In genomic region chr6:35988891-35989290, GRCm38 (mm10) we compare ENCODE assay signal across 9 mouse cellular contexts.
DNase-seq lines count a peak whose midpoint lies in the region; ATAC-seq and TF ChIP-seq lines count a peak whose summit lies in the region.
"Had no signal": no experiment of that assay in that cellular context is flagged by ENCODE, and none has a peak within 500 bp of the region (broad histone marks: within the 10 kb centered on the region; RNA-seq: fewer than 3 reads in every experiment).

No protein-coding gene starts in this region.

- H3K4me1 ChIP-seq in forebrain, embryonic 15.5 days: no peaks in the 10 kb centered on the region
- no peaks in the 10 kb centered on the region for H3K4me1 ChIP-seq in forebrain, embryonic 11.5 days (replicated peaks; ENCODE audit: control insufficient read depth, insufficient read depth, low read length)
- H3K4me1 ChIP-seq in lung, postnatal 0 days (ENCODE audit: insufficient read depth, low read depth, low read length): no peaks in the 10 kb centered on the region
- H3K4me1 ChIP-seq: neural tube, embryonic 12.5 days had no signal

- 38% methylated on average over 3 of the region's 3 CpGs for WGBS in forebrain, embryonic 15.5 days
- WGBS in forebrain, embryonic 11.5 days: 87% methylated on average over 3 of the region's 3 CpGs
- WGBS in lung, postnatal 0 days: 33% methylated on average over 3 of the region's 3 CpGs

- H3K4me3 ChIP-seq in forebrain, embryonic 15.5 days: no peak overlapping the region
- H3K4me3 ChIP-seq in forebrain, embryonic 11.5 days (ENCODE audit: low read depth, low read length): no peak overlapping the region
- no peak overlapping the region for H3K4me3 ChIP-seq in lung, postnatal 0 days (ENCODE audit: low read depth, low read length)
- H3K4me3 ChIP-seq: neural tube, embryonic 12.5 days had no signal

- no peak overlapping the region for H3K4me2 ChIP-seq in forebrain, embryonic 15.5 days (replicated peaks)
- no peak overlapping the region for H3K4me2 ChIP-seq in forebrain, embryonic 11.5 days (ENCODE audit: low read depth, low read length, severe bottlenecking)
- no peak overlapping the region for H3K4me2 ChIP-seq in lung, postnatal 0 days (replicated peaks; ENCODE audit: low read depth, low read length)
- H3K4me2 ChIP-seq: neural tube, embryonic 12.5 days had no signal

- H3K9me3 ChIP-seq in forebrain, embryonic 15.5 days: no peaks in the 10 kb centered on the region
- H3K9me3 ChIP-seq in forebrain, embryonic 11.5 days (ENCODE audit: control insufficient read depth, low read length): no peaks in the 10 kb centered on the region
- H3K9me3 ChIP-seq in lung, postnatal 0 days (ENCODE audit: low read length): no peaks in the 10 kb centered on the region
- H3K9me3 ChIP-seq: neural tube, embryonic 12.5 days had no signal

- no peak for DNase-seq in forebrain, embryonic 11.5 days (ENCODE audit: low spot score)
- peak; percentile 88 to 92 for DNase-seq in cerebellum, postnatal 10 days
- DNase-seq in heart, postnatal 14 days: peak; percentile 35 to 68
- DNase-seq in lung, postnatal 0 days (ENCODE audit: low spot score): peak; percentile 31
- DNase-seq in spleen, postnatal 36 days (ENCODE audit: low spot score in 2 of 2): no peak
- no peak for DNase-seq in retina, postnatal 1 day

- no peaks in the 10 kb centered on the region for H3K36me3 ChIP-seq in forebrain, embryonic 15.5 days
- H3K36me3 ChIP-seq in forebrain, embryonic 11.5 days (ENCODE audit: control insufficient read depth, insufficient read depth, low read length): no peaks in the 10 kb centered on the region
- H3K36me3 ChIP-seq in lung, postnatal 0 days (ENCODE audit: insufficient read depth, low read length): no peaks in the 10 kb centered on the region
- H3K36me3 ChIP-seq: neural tube, embryonic 12.5 days had no signal

- TF ChIP-seq CTCF in lung, postnatal 0 days (IDR thresholded peaks at IDR 0.05): no peak

- ATAC-seq in forebrain, embryonic 15.5 days (replicated peaks): peak; percentile 89
- no peak for ATAC-seq in forebrain, embryonic 11.5 days (replicated peaks; ENCODE audit: low FRiP score)
- ATAC-seq in lung, postnatal 0 days: peak; percentile 43; the same call in 1 of the 2 replicates
- ATAC-seq in activated CD4-positive, CD25-positive, alpha-beta regulatory T cell, adult 4 months: no peak

- no peak for TF ChIP-seq EP300 in lung, postnatal 0 days (IDR thresholded peaks at IDR 0.05)

- intact Hi-C loops in heart, postnatal 14 days (cut with DNase I): no loop called here

- H3K9ac ChIP-seq in forebrain, embryonic 15.5 days (replicated peaks): no peak overlapping the region
- H3K9ac ChIP-seq in forebrain, embryonic 11.5 days (ENCODE audit: low read length): no peak overlapping the region
- no peak overlapping the region for H3K9ac ChIP-seq in lung, postnatal 0 days (replicated peaks; ENCODE audit: low read depth)
- H3K9ac ChIP-seq: neural tube, embryonic 12.5 days had no signal

- 0 out of 2 replicates have a peak overlapping the region, but pooled peaks have one; percentile 28 for H3K27ac ChIP-seq in forebrain, embryonic 15.5 days (replicated peaks)
- no peak overlapping the region for H3K27ac ChIP-seq in forebrain, embryonic 11.5 days (ENCODE audit: low read depth, low read length)
- H3K27ac ChIP-seq in lung, postnatal 0 days (ENCODE audit: low read length): no peak overlapping the region
- H3K27ac ChIP-seq: neural tube, embryonic 12.5 days had no signal

- no peaks in the 10 kb centered on the region for H3K27me3 ChIP-seq in forebrain, embryonic 15.5 days
- H3K27me3 ChIP-seq in forebrain, embryonic 11.5 days (ENCODE audit: control insufficient read depth, insufficient read depth, low read length): no peaks in the 10 kb centered on the region
- H3K27me3 ChIP-seq in lung, postnatal 0 days (replicated peaks; ENCODE audit: insufficient read depth, low read length): no peaks in the 10 kb centered on the region
- H3K27me3 ChIP-seq: neural tube, embryonic 12.5 days had no signal

Comparison
In these comparisons a context has a peak if more than half of its experiments do, and no peak if none do; other contexts are left out.
1. ATAC-seq: peak in forebrain, embryonic 15.5 days (single experiment) and lung, postnatal 0 days (single experiment); none in forebrain, embryonic 11.5 days (single experiment) and activated CD4-positive, CD25-positive, alpha-beta regulatory T cell, adult 4 months (single experiment).
2. DNase-seq: peak in cerebellum, postnatal 10 days (2 of 2), heart, postnatal 14 days (2 of 2) and lung, postnatal 0 days (single experiment); none in forebrain, embryonic 11.5 days (single experiment), spleen, postnatal 36 days (0 of 2) and retina, postnatal 1 day (single experiment).